Mouse (Mus musculus): ENCODE results near the gene Fez1. TPM values are rescaled to one million over a fixed set of nuclear protein-coding genes. Genes with fewer than 3 reads are reported as not detected.

Fez1 gene
- polyA plus RNA-seq, 1 experiment from 2014 or later = 664 TPM

DNA sequence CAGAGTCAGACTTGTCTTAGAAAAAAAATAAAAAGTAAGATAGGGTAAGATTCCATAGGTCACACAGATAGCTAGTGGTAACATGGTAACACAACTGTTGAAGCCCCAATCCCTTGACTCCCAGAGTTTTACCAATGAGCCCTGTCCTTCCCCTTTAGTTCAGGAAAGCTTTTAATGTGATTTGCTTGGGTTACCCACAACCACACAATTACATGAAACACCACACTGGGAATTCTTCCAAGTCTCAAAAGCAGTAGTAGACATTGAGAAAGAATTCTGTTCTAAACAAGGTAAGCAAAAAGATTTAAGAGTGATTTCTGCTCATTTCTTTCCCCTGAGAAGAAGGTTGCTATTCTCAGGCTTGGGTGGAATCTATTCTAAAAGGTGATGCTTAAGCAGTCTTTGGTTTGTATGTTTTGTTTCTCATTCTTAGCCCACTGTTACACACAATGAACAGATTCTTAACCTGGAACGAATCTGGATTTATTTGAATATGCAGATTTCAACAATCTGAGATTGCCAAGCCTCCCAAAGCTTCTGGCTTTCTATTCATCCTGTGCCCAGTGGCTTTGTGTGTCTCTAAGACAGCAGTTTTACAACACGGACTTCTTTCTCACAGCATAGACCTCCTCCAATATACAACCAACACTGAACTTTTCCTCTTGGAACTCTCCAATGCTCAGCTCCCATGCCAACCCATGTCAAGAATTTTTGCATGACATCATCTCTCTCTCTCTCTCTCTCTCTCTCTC lies 5.1 kb downstream of the Fez1 start:
- no peak overlapping the region for H3K4me2 ChIP-seq (ENCODE audit: low read depth, low read length)
- peak overlapping the region; percentile 35; the same call in 1 of the 2 replicates for H3K27ac ChIP-seq (ENCODE audit: low read depth, low read length)

DNA sequence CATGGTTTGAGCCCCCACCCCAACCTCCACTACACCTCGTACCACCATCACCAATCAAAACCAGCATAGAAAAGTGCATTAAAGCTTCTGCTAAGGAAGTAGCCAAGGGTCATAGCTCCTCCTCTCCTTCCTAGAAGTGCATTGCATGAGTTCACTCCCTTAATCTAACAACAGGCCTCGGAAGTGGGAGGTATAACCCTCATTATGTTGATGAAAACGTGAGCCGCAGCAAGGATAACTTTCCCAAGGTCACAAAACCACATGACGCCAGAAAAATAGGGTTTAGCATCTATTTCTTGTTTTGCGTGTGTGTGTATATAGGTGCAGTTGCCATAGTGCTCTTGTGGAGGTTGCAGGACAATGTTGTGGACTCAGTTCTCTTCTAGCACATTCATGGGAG lies 9.7 kb downstream of the Fez1 start:
- Histone ChIP-seq H3K27ac (ENCODE audit: low read depth, low read length) (no peak overlapping the region), H3K9me3 (ENCODE audit: control insufficient read depth, low read length) (no peaks in the 10 kb centered on the region), H3K36me3 (ENCODE audit: control insufficient read depth, insufficient read depth, low read length) (no peaks in the 10 kb centered on the region), H3K4me2 (ENCODE audit: low read depth, low read length) (no peak overlapping the region), H3K4me3 (ENCODE audit: low read depth, low read length) (no peak overlapping the region), H3K4me1 (ENCODE audit: control insufficient read depth, insufficient read depth, low read length) (peaks cover 18% of the 10 kb centered on the region; the same call in 1 of the 2 replicates), H3K27me3 (ENCODE audit: control insufficient read depth, insufficient read depth, low read length) (peaks cover 3% of the 10 kb centered on the region; the same call in 1 of the 2 replicates), H3K9ac (replicated peaks; ENCODE audit: low read depth, low read length) (no peak overlapping the region)
- no peak for ATAC-seq (ENCODE audit: low read depth)
- 76% methylated on average over 6 of the region's 6 CpGs for WGBS

More for the DNA sequence above, 5.1 kb downstream of the Fez1 start:
- ATAC-seq (ENCODE audit: low read depth) = peak; percentile 35; the same call in 1 of the 2 replicates
- Histone ChIP-seq H3K9me3 (ENCODE audit: control insufficient read depth, low read length) (no peaks in the 10 kb centered on the region), H3K36me3 (ENCODE audit: control insufficient read depth, insufficient read depth, low read length) (no peaks in the 10 kb centered on the region), H3K27me3 (ENCODE audit: control insufficient read depth, insufficient read depth, low read length) (no peaks in the 10 kb centered on the region), H3K4me3 (ENCODE audit: low read depth, low read length) (no peak overlapping the region), H3K9ac (replicated peaks; ENCODE audit: low read depth, low read length) (no peak overlapping the region), H3K4me1 (ENCODE audit: control insufficient read depth, insufficient read depth, low read length) (peaks cover 4% of the 10 kb centered on the region; the same call in 1 of the 2 replicates)
- 35% methylated on average over 2 of the region's 2 CpGs for WGBS

DNA sequence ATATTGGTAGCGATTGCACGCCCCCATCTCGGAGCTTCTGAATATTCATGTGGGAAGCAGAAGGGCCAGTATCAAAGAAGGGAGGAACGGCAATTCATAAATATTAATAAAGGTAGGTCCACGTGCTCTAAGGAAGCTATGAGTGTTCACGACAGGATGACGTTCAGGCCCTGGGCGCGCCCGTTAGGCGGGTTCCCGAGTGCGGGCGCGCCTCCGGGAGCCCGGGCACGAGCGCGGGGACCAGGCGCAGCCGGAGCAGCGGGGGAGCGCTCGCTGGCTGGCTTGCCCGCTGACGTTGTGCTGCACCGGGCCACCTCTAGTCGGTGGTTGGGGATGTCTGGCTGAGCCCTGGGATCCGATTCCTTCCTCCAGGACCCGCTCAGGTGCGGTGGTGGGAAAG lies 10.9 kb downstream of the Fez1 start:
- Histone ChIP-seq H3K27ac (ENCODE audit: low read depth, low read length) (peak overlapping the region; percentile 96), H3K4me1 (ENCODE audit: control insufficient read depth, insufficient read depth, low read length) (peaks cover 18% of the 10 kb centered on the region; the same call in 1 of the 2 replicates), H3K4me3 (ENCODE audit: low read depth, low read length) (peak overlapping the region; percentile 63), H3K9me3 (ENCODE audit: control insufficient read depth, low read length) (no peaks in the 10 kb centered on the region), H3K9ac (replicated peaks; ENCODE audit: low read depth, low read length) (peak overlapping the region; percentile 72), H3K4me2 (ENCODE audit: low read depth, low read length) (peak overlapping the region; percentile 69), H3K27me3 (ENCODE audit: control insufficient read depth, insufficient read depth, low read length) (peaks cover 3% of the 10 kb centered on the region; the same call in 1 of the 2 replicates), H3K36me3 (ENCODE audit: control insufficient read depth, insufficient read depth, low read length) (no peaks in the 10 kb centered on the region)
- ATAC-seq (ENCODE audit: low read depth) = peak; percentile 93
- WGBS = under 1% methylated on average over 32 of the region's 32 CpGs

DNA sequence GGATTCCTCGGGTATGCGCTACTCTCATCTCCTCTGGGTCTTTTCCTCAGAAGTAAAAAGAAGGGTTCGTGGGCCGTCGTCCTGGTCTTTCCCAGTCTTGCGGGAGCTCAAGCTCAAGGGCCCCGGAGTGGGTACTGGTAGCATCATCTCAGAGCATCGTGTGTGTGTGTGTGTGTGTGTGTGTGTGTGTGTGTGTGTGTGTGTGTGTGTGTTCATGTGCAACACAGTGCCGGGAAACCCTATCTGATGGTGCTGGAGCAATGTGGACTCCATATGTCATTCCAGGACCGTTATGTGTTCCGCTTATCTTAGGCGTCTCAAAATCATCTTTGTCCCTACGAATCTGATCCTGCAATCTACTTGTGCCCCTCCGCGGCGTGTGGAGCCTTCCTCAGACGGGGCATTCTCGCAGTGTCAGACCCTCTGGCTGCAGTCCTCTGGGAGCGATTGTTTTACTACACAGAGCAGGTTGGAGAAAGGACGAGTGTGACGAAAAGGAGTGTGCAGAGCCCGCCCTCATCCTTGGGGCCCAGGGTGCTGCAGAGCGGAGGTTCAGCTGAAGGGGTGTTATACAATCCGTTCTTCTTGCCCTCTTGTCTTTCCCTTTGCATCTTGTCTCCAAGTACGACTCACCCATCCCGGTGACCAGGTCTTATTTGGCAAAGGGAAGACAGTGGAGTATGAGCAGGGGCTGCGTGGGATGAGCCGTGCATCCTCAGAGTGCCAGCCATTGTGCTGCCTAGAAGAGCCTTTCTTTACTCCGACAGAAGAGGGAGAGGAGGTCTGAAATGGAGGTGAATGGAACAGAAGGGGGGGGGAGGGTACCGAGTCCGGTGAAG lies 11.6 kb downstream of the Fez1 start:
- Histone ChIP-seq H3K4me3 (ENCODE audit: low read depth, low read length) (peak overlapping the region; percentile 63), H3K4me1 (ENCODE audit: control insufficient read depth, insufficient read depth, low read length) (peaks cover 18% of the 10 kb centered on the region; the same call in 1 of the 2 replicates), H3K27me3 (ENCODE audit: control insufficient read depth, insufficient read depth, low read length) (peaks cover 3% of the 10 kb centered on the region; the same call in 1 of the 2 replicates), H3K36me3 (ENCODE audit: control insufficient read depth, insufficient read depth, low read length) (no peaks in the 10 kb centered on the region), H3K9me3 (ENCODE audit: control insufficient read depth, low read length) (no peaks in the 10 kb centered on the region), H3K4me2 (ENCODE audit: low read depth, low read length) (peak overlapping the region; percentile 69), H3K9ac (replicated peaks; ENCODE audit: low read depth, low read length) (peak overlapping the region; percentile 72), H3K27ac (ENCODE audit: low read depth, low read length) (peak overlapping the region; percentile 96)
- 1% methylated on average over 31 of the region's 31 CpGs for WGBS
- peak; percentile 84 for ATAC-seq (ENCODE audit: low read depth)

DNA sequence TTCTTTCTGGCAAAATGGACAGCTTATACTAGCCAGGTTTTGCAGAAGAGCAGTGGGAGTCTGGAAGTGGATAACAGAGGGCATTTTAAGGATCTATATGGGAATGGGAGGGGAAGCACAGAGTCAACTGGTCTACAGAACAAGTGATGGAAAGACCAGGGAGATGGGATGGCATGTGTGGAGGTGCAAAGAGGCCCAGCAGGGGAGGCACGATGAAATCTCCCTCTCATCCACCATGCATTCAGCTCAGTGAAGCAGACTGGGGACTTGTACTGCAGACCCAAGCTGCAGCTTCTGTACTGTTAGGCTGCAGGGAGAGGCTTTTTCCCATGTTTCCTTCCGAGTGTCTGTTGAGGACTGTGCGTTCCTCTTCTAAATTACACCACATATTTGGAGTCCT lies 12.2 kb downstream of the Fez1 start:
- no peaks in the 10 kb centered on the region for H3K36me3 ChIP-seq (ENCODE audit: control insufficient read depth, insufficient read depth, low read length)
- ATAC-seq (ENCODE audit: low read depth) = peak; percentile 9; the same call in 1 of the 2 replicates
- peak overlapping the region; percentile 69 for H3K4me2 ChIP-seq (ENCODE audit: low read depth, low read length)
- H3K27ac ChIP-seq (ENCODE audit: low read depth, low read length) = peak overlapping the region; percentile 96
- 19% methylated on average over 3 of the region's 3 CpGs for WGBS
- peaks cover 18% of the 10 kb centered on the region; the same call in 1 of the 2 replicates for H3K4me1 ChIP-seq (ENCODE audit: control insufficient read depth, insufficient read depth, low read length)
- peak overlapping the region; percentile 63 for H3K4me3 ChIP-seq (ENCODE audit: low read depth, low read length)
- peak overlapping the region; percentile 72 for H3K9ac ChIP-seq (replicated peaks; ENCODE audit: low read depth, low read length)
- peaks cover 3% of the 10 kb centered on the region; the same call in 1 of the 2 replicates for H3K27me3 ChIP-seq (ENCODE audit: control insufficient read depth, insufficient read depth, low read length)
- no peaks in the 10 kb centered on the region for H3K9me3 ChIP-seq (ENCODE audit: control insufficient read depth, low read length)

DNA sequence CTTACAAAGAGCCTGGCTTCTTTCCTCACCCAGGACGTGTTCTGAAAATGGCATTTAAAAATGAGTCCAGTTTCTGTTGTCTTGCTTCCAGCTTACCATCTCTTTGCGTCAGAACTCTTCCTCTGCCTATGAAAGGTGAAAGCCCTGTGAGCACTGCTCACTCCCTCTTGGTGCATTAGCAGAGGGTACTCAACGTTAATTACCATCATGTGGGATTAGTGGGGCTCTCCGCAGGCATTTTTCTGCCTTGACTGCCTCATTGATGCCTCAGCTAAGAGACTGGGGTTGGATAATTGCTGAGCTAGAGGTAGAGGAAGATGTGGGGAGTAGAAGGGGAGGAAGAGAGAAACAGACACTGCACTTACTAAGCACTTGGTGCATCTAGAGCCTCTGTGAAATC lies 24.7 kb downstream of the Fez1 start:
- Histone ChIP-seq H3K36me3 (ENCODE audit: control insufficient read depth, insufficient read depth, low read length) (peaks cover 63% of the 10 kb centered on the region), H3K27me3 (ENCODE audit: control insufficient read depth, insufficient read depth, low read length) (no peaks in the 10 kb centered on the region), H3K4me2 (ENCODE audit: low read depth, low read length) (no peak overlapping the region), H3K27ac (ENCODE audit: low read depth, low read length) (no peak overlapping the region), H3K9ac (replicated peaks; ENCODE audit: low read depth, low read length) (no peak overlapping the region), H3K9me3 (ENCODE audit: control insufficient read depth, low read length) (no peaks in the 10 kb centered on the region), H3K4me1 (ENCODE audit: control insufficient read depth, insufficient read depth, low read length) (no peaks in the 10 kb centered on the region), H3K4me3 (ENCODE audit: low read depth, low read length) (no peak overlapping the region)
- ATAC-seq (ENCODE audit: low read depth) = no peak
- WGBS = 49% methylated on average over 4 of the region's 4 CpGs

DNA sequence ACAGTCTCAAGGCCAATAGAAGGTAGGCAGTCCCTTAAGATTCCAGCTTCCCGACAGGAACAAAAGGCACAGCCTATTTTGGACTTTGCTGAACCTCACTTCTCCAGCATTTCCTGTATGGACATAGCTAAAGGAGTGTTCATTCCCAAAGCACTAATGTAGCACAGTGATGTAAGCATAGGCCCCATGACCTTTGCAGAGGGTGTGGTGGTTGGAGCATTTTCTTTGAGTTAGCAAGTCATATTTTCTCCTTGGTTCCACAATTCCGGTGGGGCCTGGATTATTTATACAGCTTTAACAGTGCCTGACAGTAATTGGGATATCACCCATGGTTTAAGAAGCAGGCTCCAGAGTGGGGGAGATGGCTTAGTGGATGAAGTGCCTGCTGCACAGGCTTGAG lies 27.0 kb downstream of the Fez1 start:
- WGBS = 82% methylated on average over 2 of the region's 2 CpGs
- H3K27me3 ChIP-seq (ENCODE audit: control insufficient read depth, insufficient read depth, low read length) = no peaks in the 10 kb centered on the region
- peaks cover 63% of the 10 kb centered on the region for H3K36me3 ChIP-seq (ENCODE audit: control insufficient read depth, insufficient read depth, low read length)
- H3K4me1 ChIP-seq (ENCODE audit: control insufficient read depth, insufficient read depth, low read length) = no peaks in the 10 kb centered on the region
- no peak overlapping the region for H3K27ac ChIP-seq (ENCODE audit: low read depth, low read length)
- H3K9me3 ChIP-seq (ENCODE audit: control insufficient read depth, low read length) = no peaks in the 10 kb centered on the region
- H3K4me3 ChIP-seq (ENCODE audit: low read depth, low read length) = no peak overlapping the region
- H3K4me2 ChIP-seq (ENCODE audit: low read depth, low read length) = no peak overlapping the region
- no peak overlapping the region for H3K9ac ChIP-seq (replicated peaks; ENCODE audit: low read depth, low read length)
- no peak for ATAC-seq (ENCODE audit: low read depth)

DNA sequence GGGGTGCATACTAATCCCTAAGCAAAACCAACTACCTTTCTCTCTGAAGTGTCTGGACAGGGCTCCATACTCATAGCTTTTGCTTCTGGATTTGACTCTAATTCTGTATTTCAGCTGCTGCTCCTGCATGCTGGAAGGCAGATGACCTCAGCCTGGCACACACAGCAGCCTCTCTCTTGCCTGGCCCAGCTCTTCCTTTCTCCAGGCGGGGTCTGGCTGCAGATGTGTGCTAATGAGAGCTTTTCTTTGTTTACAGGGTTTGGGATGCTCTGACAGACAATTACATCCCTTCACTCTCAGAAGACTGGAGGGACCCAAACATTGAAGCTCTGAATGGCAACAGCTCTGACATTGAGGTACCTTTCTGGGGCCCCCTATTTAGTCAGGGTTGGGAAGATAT lies 28.4 kb downstream of the Fez1 start:
- WGBS = 45% methylated on average over 1 of the region's 1 CpGs
- H3K4me2 ChIP-seq (ENCODE audit: low read depth, low read length) = no peak overlapping the region
- no peaks in the 10 kb centered on the region for H3K4me1 ChIP-seq (ENCODE audit: control insufficient read depth, insufficient read depth, low read length)
- no peak overlapping the region for H3K9ac ChIP-seq (replicated peaks; ENCODE audit: low read depth, low read length)
- H3K9me3 ChIP-seq (ENCODE audit: control insufficient read depth, low read length) = no peaks in the 10 kb centered on the region
- H3K27ac ChIP-seq (ENCODE audit: low read depth, low read length) = no peak overlapping the region
- no peak overlapping the region for H3K4me3 ChIP-seq (ENCODE audit: low read depth, low read length)
- H3K27me3 ChIP-seq (ENCODE audit: control insufficient read depth, insufficient read depth, low read length) = no peaks in the 10 kb centered on the region
- no peak for ATAC-seq (ENCODE audit: low read depth)
- H3K36me3 ChIP-seq (ENCODE audit: control insufficient read depth, insufficient read depth, low read length) = peaks cover 50% of the 10 kb centered on the region

DNA sequence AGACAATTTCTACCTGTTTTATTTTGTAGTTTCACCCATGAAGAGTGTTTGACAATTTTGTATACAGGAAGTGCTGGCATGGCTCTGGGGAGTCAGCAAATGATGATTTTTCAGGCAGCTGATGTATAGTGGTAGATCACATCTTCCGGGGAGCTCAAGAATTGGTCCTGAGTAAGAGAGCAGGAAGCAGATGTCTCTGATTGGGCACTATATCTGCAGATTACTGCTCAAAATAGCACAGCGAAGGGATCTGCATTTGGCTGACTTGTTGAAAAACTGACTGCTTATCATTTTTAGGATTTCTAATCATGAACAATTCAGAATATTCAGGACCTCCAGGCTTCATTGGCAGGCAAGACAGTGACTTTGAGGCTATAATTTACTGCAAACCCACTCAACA lies 30.5 kb downstream of the Fez1 start:
- no peaks in the 10 kb centered on the region for H3K4me1 ChIP-seq (ENCODE audit: control insufficient read depth, insufficient read depth, low read length)
- no peak overlapping the region for H3K4me2 ChIP-seq (ENCODE audit: low read depth, low read length)
- H3K9ac ChIP-seq (replicated peaks; ENCODE audit: low read depth, low read length) = no peak overlapping the region
- 89% methylated on average over 2 of the region's 2 CpGs for WGBS
- no peak overlapping the region for H3K4me3 ChIP-seq (ENCODE audit: low read depth, low read length)
- peaks cover 37% of the 10 kb centered on the region for H3K36me3 ChIP-seq (ENCODE audit: control insufficient read depth, insufficient read depth, low read length)
- no peaks in the 10 kb centered on the region for H3K9me3 ChIP-seq (ENCODE audit: control insufficient read depth, low read length)
- no peak for ATAC-seq (ENCODE audit: low read depth)
- H3K27ac ChIP-seq (ENCODE audit: low read depth, low read length) = no peak overlapping the region
- no peaks in the 10 kb centered on the region for H3K27me3 ChIP-seq (ENCODE audit: control insufficient read depth, insufficient read depth, low read length)

Measured in neural tube, embryonic 14.5 days (tissue).